Mouse (Mus musculus) megakaryocyte-erythroid progenitor cell, adult 5 weeks (primary cell): ENCODE measurements around the gene Mreg. TPM values are rescaled to one million over a fixed set of nuclear protein-coding genes. Genes with fewer than 3 reads are reported as not detected.

ENCODE experiments used
- polyA plus RNA-seq: library from polyadenylated mRNA; stranded (reverse); fragments of >175 nt; gene quantifications from 2 replicates; pipeline ENCODE4 v1.2.3, GENCODE M21; 2012

Gene Mreg
- 0.24 and 0.28 TPM in 2 replicates for polyA plus RNA-seq

GRCm38 (mm10) chr1:72211701-72212699 lies at the start of gene Mreg:
Gene Mreg (minus strand): TSS chr1:72212307.

Other genes with a start within 250 kb of the Mreg start
- gene Pecr, start 72.0 kb upstream of the Mreg start, polyA plus RNA-seq: 3.6 and 4.1 TPM in 2 replicates
- gene Tmem169, start 72.1 kb upstream of the Mreg start, polyA plus RNA-seq: not detected in 2 replicates
- gene Xrcc5, start 95.1 kb upstream of the Mreg start, polyA plus RNA-seq: 0.95 and 1.3 TPM in 2 replicates